Mouse (Mus musculus) MEL (cell line): ENCODE data around the gene Mast3. TPM values are rescaled to one million over a fixed set of nuclear protein-coding genes. Genes with fewer than 3 reads are reported as not detected.

Source experiments
- DNase-seq: peaks from one replicate; pipeline ENCODE4 v3.0.0; 2011; ENCODE audit warnings: low read depth, low spot score
- H3K27ac ChIP-seq: 2 replicates; pipeline ENCODE4 v1.5.1; 2012; ENCODE audit warnings: low read depth, mild to moderate bottlenecking, control low read depth, low read length, moderate library complexity; ENCODE audit not compliant: control insufficient read depth
- H3K27me3 ChIP-seq, 2 experiments: fragments of 150-350 bp in 1 of 2; sonication (generic) in 1 of 2; 2 replicates each; pipeline ENCODE4 v1.6.1; 2012; ENCODE audit warnings: low read length in 2 of 2, mild to moderate bottlenecking in 2 of 2, improper control_type of control experiment in 1 of 2, moderate library complexity in 1 of 2; ENCODE audit not compliant: insufficient read depth in 2 of 2, control insufficient read depth in 1 of 2
- H3K36me3 ChIP-seq, 2 experiments: 2 replicates each; pipeline ENCODE4 v1.6.1; 2012 to 2014; ENCODE audit warnings: low read length in 2 of 2, improper control_type of control experiment in 1 of 2, inconsistent platforms in 1 of 2, mild to moderate bottlenecking in 1 of 2; ENCODE audit not compliant: insufficient read depth in 2 of 2, control insufficient read depth in 1 of 2
- H3K4me1 ChIP-seq, 2 experiments: fragments of 150-350 bp in 1 of 2; sonication (generic) in 1 of 2; 2 replicates each; pipeline ENCODE4 v1.6.1; 2012; ENCODE audit warnings: low read length in 2 of 2, improper control_type of control experiment in 1 of 2, mild to moderate bottlenecking in 1 of 2; ENCODE audit not compliant: insufficient read depth in 2 of 2, control insufficient read depth in 1 of 2
- H3K4me3 ChIP-seq, 2 experiments: fragments of 150-350 bp in 1 of 2; sonication (generic) in 1 of 2; 2 replicates each; pipeline ENCODE4 v1.5.1; 2012; ENCODE audit warnings: low read depth in 2 of 2, low read length in 2 of 2, mild to moderate bottlenecking in 2 of 2, moderate library complexity in 2 of 2, control low read depth in 1 of 2, improper control_type of control experiment in 1 of 2; ENCODE audit not compliant: control insufficient read depth in 1 of 2, insufficient read depth in 1 of 2
- H3K79me2 ChIP-seq: 2 replicates; pipeline ENCODE4 v1.6.1; 2012; ENCODE audit warnings: mild to moderate bottlenecking, low read length, moderate library complexity; ENCODE audit not compliant: control insufficient read depth, poor library complexity, insufficient read depth
- H3K9ac ChIP-seq: 2 replicates; pipeline ENCODE4 v1.6.1; 2012; ENCODE audit warnings: low read depth, mild to moderate bottlenecking, control low read depth, low read length, moderate library complexity; ENCODE audit not compliant: control insufficient read depth, poor library complexity, severe bottlenecking
- H3K9me3 ChIP-seq: fragments of 150-350 bp; sonication (generic); replicated peaks from 2 replicates; pipeline ENCODE4 v1.6.1; 2012; ENCODE audit warnings: mild to moderate bottlenecking, low read length, improper control_type of control experiment, moderate library complexity; ENCODE audit not compliant: insufficient read depth
- BHLHE40 ChIP-seq: IDR thresholded peaks from 2 replicates; pipeline ENCODE4 v1.6.1; 2012; ENCODE audit warnings: low read depth, mild to moderate bottlenecking, inconsistent platforms, low read length, improper control_type of control experiment, borderline replicate concordance
- CHD1 ChIP-seq: IDR thresholded peaks from 2 replicates; pipeline ENCODE4 v1.6.1; 2012; ENCODE audit warnings: low read depth, mild to moderate bottlenecking, inconsistent platforms, low read length, improper control_type of control experiment
- CHD2 ChIP-seq: IDR thresholded peaks from 2 replicates; pipeline ENCODE4 v1.6.1; 2011; ENCODE audit warnings: low read length, improper control_type of control experiment
- ELF1 ChIP-seq: IDR thresholded peaks from 2 replicates; pipeline ENCODE4 v1.6.1; 2014; ENCODE audit warnings: low read depth, mild to moderate bottlenecking, inconsistent platforms, low read length, improper control_type of control experiment, moderate library complexity
- EP300 ChIP-seq, 2 experiments: IDR thresholded peaks; 2 replicates each; pipeline ENCODE4 v1.6.1; 2011; ENCODE audit warnings: improper control_type of control experiment in 2 of 2, low read length in 2 of 2, low read depth in 1 of 2, mild to moderate bottlenecking in 1 of 2
- GABPA ChIP-seq: IDR thresholded peaks from 2 replicates; pipeline ENCODE4 v1.6.1; 2012; ENCODE audit warnings: low read depth, mild to moderate bottlenecking, inconsistent platforms, low read length, improper control_type of control experiment, moderate library complexity
- GATA1 ChIP-seq: IDR thresholded peaks from 2 replicates; pipeline ENCODE4 v1.6.1; 2011; ENCODE audit warnings: low read depth, low read length, improper control_type of control experiment
- HCFC1 ChIP-seq: IDR thresholded peaks from 2 replicates; pipeline ENCODE4 v1.6.1; 2012; ENCODE audit warnings: low read depth, mild to moderate bottlenecking, inconsistent platforms, low read length, improper control_type of control experiment, moderate library complexity
- JUND ChIP-seq: IDR thresholded peaks from 2 replicates; pipeline ENCODE4 v1.6.1; 2011; ENCODE audit warnings: low read depth, mild to moderate bottlenecking, improper control_type of control experiment, low read length
- KAT2A ChIP-seq: conservative IDR thresholded peaks from 2 replicates; pipeline ENCODE4 v1.6.1; 2012; ENCODE audit warnings: low read depth, low read length, improper control_type of control experiment, inconsistent platforms
- MAFK ChIP-seq: IDR thresholded peaks from 2 replicates; pipeline ENCODE4 v1.6.1; 2011; ENCODE audit warnings: low read depth, mild to moderate bottlenecking, low read length, improper control_type of control experiment, borderline replicate concordance
- MAX ChIP-seq: IDR thresholded peaks from 2 replicates; pipeline ENCODE4 v1.6.1; 2011; ENCODE audit warnings: low read length, improper control_type of control experiment
- MYC ChIP-seq: IDR thresholded peaks from 2 replicates; pipeline ENCODE4 v1.6.1; 2011; ENCODE audit warnings: low read depth, mild to moderate bottlenecking, low read length, improper control_type of control experiment, moderate library complexity
- NELFE ChIP-seq: IDR thresholded peaks from 2 replicates; pipeline ENCODE4 v1.6.1; 2011; ENCODE audit warnings: low read depth, low read length, improper control_type of control experiment
- NRF1 ChIP-seq: IDR thresholded peaks from 2 replicates; pipeline ENCODE4 v1.6.1; 2014; ENCODE audit warnings: low read depth, mild to moderate bottlenecking, inconsistent platforms, low read length, improper control_type of control experiment, moderate library complexity; ENCODE audit not compliant: poor library complexity, insufficient read depth, severe bottlenecking
- POLR2AphosphoS2 ChIP-seq: IDR thresholded peaks from 2 replicates; pipeline ENCODE4 v1.6.1; 2011; ENCODE audit warnings: low read length, improper control_type of control experiment
- POLR2AphosphoS5 ChIP-seq: IDR thresholded peaks from 2 replicates; pipeline ENCODE4 v1.6.1; 2012; ENCODE audit warnings: low read depth, borderline replicate concordance, mild to moderate bottlenecking, inconsistent platforms, low read length, moderate library complexity, mixed read lengths
- RCOR1 ChIP-seq: IDR thresholded peaks from 2 replicates; pipeline ENCODE4 v1.6.1; 2012; ENCODE audit warnings: low read depth, mild to moderate bottlenecking, inconsistent platforms, low read length, improper control_type of control experiment
- TAL1 ChIP-seq: IDR thresholded peaks from 2 replicates; pipeline ENCODE4 v1.6.1; 2012; ENCODE audit warnings: mild to moderate bottlenecking, inconsistent platforms, low read length, moderate library complexity, mixed read lengths
- TCF12 ChIP-seq: IDR thresholded peaks from 2 replicates; pipeline ENCODE4 v1.6.1; 2014; ENCODE audit warnings: low read depth, mild to moderate bottlenecking, inconsistent platforms, low read length, improper control_type of control experiment, moderate library complexity
- ZKSCAN1 ChIP-seq: IDR thresholded peaks from 2 replicates; pipeline ENCODE4 v1.6.1; 2012; ENCODE audit warnings: low read depth, mild to moderate bottlenecking, inconsistent platforms, low read length, improper control_type of control experiment, moderate library complexity
- ZNF384 ChIP-seq: IDR thresholded peaks from 2 replicates; pipeline ENCODE4 v1.6.1; 2012; ENCODE audit warnings: low read depth, mild to moderate bottlenecking, inconsistent platforms, low read length, improper control_type of control experiment
- polyA plus RNA-seq, 2 experiments: library from polyadenylated mRNA; stranded (reverse) in 1 of 2; unstranded in 1 of 2; fragments of >175 nt in 1 of 2; fragments of >200 nt in 1 of 2; gene quantifications; 2 replicates each; pipeline versions ENCODE4 v1.2.1 to v1.2.4; 2012; ENCODE audit warnings: low replicate concordance in 2 of 2, low read depth in 1 of 2; ENCODE audit not compliant: insufficient read length in 2 of 2, insufficient read depth in 1 of 2, missing spikeins in 1 of 2
- total RNA-seq: library from RNA; depleted of rRNA; stranded (reverse); fragments of 300-350 nt; gene quantifications from 2 replicates; pipeline ENCODE4 v1.2.3, GENCODE M21; 2012

Gene Mast3
- total and polyA plus RNA-seq, 3 experiments = 13.5 to 54.7 TPM; not detected in 1

GRCm38 (mm10) chr8:70787941-70788667, 16.8 kb downstream of the Mast3 start:
- H3K4me1 ChIP-seq = peaks cover 0 to 10% of the 10 kb centered on the region in 2 experiments; a peak in 3 of 4 replicates
- TF ChIP-seq TAL1 (no peak), ZNF384 (no peak)

GRCm38 (mm10) chr8:70787051-70787445, 17.8 kb downstream of the Mast3 start:
- no peak overlapping the region for H3K4me3 ChIP-seq
- no peak for DNase-seq
- H3K27ac ChIP-seq = no peak overlapping the region
- H3K27me3 ChIP-seq = no peaks in the 10 kb centered on the region
- peaks cover 16% of the 10 kb centered on the region for H3K79me2 ChIP-seq
- H3K36me3 ChIP-seq = peaks cover 0 to 2% of the 10 kb centered on the region in 2 experiments; a peak in 3 of 4 replicates
- no peak overlapping the region for H3K9ac ChIP-seq
- no peaks in the 10 kb centered on the region for H3K9me3 ChIP-seq
- TF ChIP-seq MAFK = no peak
- no peak for TF ChIP-seq MAX
- no peak for TF ChIP-seq GATA1
- no peak for TF ChIP-seq KAT2A
- TF ChIP-seq MYC = no peak
- TF ChIP-seq NELFE = no peak
- no peak for TF ChIP-seq EP300 (IDR thresholded peaks at IDR 0.05; ENCODE audit: low read depth in 1 of 2, low read length in 2 of 2)
- no peak for TF ChIP-seq JUND
- no peak for TF ChIP-seq POLR2AphosphoS5
- no peak for TF ChIP-seq TCF12
- TF ChIP-seq CHD1 = no peak
- no peak for TF ChIP-seq HCFC1
- no peak for TF ChIP-seq ZKSCAN1
- TF ChIP-seq POLR2AphosphoS2 = no peak
- TF ChIP-seq CHD2 = no peak
- TF ChIP-seq RCOR1 = no peak
- no peak for TF ChIP-seq BHLHE40
- TF ChIP-seq GABPA = no peak
- TF ChIP-seq ELF1 = no peak
- TF ChIP-seq NRF1 = no peak
- H3K4me1 ChIP-seq = peaks cover 0 to 4% of the 10 kb centered on the region in 2 experiments; a peak in 2 of 4 replicates

More at GRCm38 (mm10) chr8:70787941-70788667, 16.8 kb downstream of the Mast3 start:
- Histone ChIP-seq H3K79me2 (peaks cover 17% of the 10 kb centered on the region), H3K4me3 (no peak overlapping the region), H3K27ac (no peak overlapping the region), H3K9me3 (no peaks in the 10 kb centered on the region), H3K27me3 (no peaks in the 10 kb centered on the region), H3K36me3 (peaks cover 0 to 2% of the 10 kb centered on the region in 2 experiments; a peak in 3 of 4 replicates), H3K9ac (no peak overlapping the region)
- DNase-seq = peak; percentile 37
